Mouse (Mus musculus): ENCODE measurements around the gene Slc25a28.
A peak's percentile ranks its signal among the peaks of the same experiment; 100 is the strongest.

Gene Slc25a28

GRCm38 (mm10) chr19:43675525-43676400 lies 1.1 kb upstream of the Slc25a28 start:
- peak; percentile 24 to 34 for DNase-seq (ENCODE audit: low spot score in 2 of 2)

- DNase-seq (ENCODE audit: low spot score in 2 of 2), result peak; percentile 20 to 23
Measured at GRCm38 (mm10) chr19:43674316-43674689, 378 bp downstream of the Slc25a28 start.

- DNase-seq (ENCODE audit: low spot score in 2 of 2), result no peak
Measured at GRCm38 (mm10) chr19:43673513-43674315, 967 bp downstream of the Slc25a28 start.

- no peak for DNase-seq (ENCODE audit: low spot score in 2 of 2)
Measured at GRCm38 (mm10) chr19:43671054-43671453, 3.6 kb downstream of the Slc25a28 start.

GRCm38 (mm10) chr19:43669136-43669759 lies 5.4 kb downstream of the Slc25a28 start:
- DNase-seq (ENCODE audit: low spot score in 2 of 2), result no peak

- DNase-seq (ENCODE audit: low spot score in 2 of 2), result no peak
Measured at GRCm38 (mm10) chr19:43667430-43667809, 7.3 kb downstream of the Slc25a28 start.

GRCm38 (mm10) chr19:43666661-43667429 lies 7.8 kb downstream of the Slc25a28 start:
- no peak for DNase-seq (ENCODE audit: low spot score in 2 of 2)

GRCm38 (mm10) chr19:43665441-43666048 lies 9.1 kb downstream of the Slc25a28 start:
- no peak for DNase-seq (ENCODE audit: low spot score in 2 of 2)

GRCm38 (mm10) chr19:43663471-43663870 lies 11.2 kb downstream of the Slc25a28 start:
- DNase-seq (ENCODE audit: low spot score in 2 of 2), result no peak

- no peak for DNase-seq (ENCODE audit: low spot score in 2 of 2)
Measured at GRCm38 (mm10) chr19:43662176-43662967, 12.3 kb downstream of the Slc25a28 start.

GRCm38 (mm10) chr19:43660774-43661173 lies 13.9 kb downstream of the Slc25a28 start:
- no peak for DNase-seq (ENCODE audit: low spot score in 2 of 2)

GRCm38 (mm10) chr19:43659632-43660031 lies 15.0 kb downstream of the Slc25a28 start:
- DNase-seq (ENCODE audit: low spot score in 2 of 2), result no peak

- DNase-seq (ENCODE audit: low spot score in 2 of 2), result peak; percentile 25 to 49
Measured at GRCm38 (mm10) chr19:43655735-43656492, 18.8 kb downstream of the Slc25a28 start.

GRCm38 (mm10) chr19:43651241-43651785 lies 23.4 kb downstream of the Slc25a28 start:
- no peak for DNase-seq (ENCODE audit: low spot score in 2 of 2)

- DNase-seq (ENCODE audit: low spot score in 2 of 2), result no peak
Measured at GRCm38 (mm10) chr19:43648343-43648742, 26.3 kb downstream of the Slc25a28 start.

GRCm38 (mm10) chr19:43647261-43647660 lies 27.4 kb downstream of the Slc25a28 start:
- no peak for DNase-seq (ENCODE audit: low spot score in 2 of 2)

GRCm38 (mm10) chr19:43646852-43647251 lies 27.8 kb downstream of the Slc25a28 start:
- no peak for DNase-seq (ENCODE audit: low spot score in 2 of 2)

- DNase-seq (ENCODE audit: low spot score in 2 of 2), result no peak
Measured at GRCm38 (mm10) chr19:43645508-43645907, 29.2 kb downstream of the Slc25a28 start.

GRCm38 (mm10) chr19:43642843-43643242 lies 31.8 kb downstream of the Slc25a28 start:
- no peak for DNase-seq (ENCODE audit: low spot score in 2 of 2)
